Mouse (Mus musculus) small intestine, adult 2 months (tissue): ENCODE measurements around the gene Cwc22.

Experiments
- CTCF ChIP-seq: fragments of 200-500 bp; IDR thresholded peaks from 2 replicates; pipeline ENCODE4 v1.5.1; 2012; ENCODE audit warnings: low read depth, mild to moderate bottlenecking, control low read depth, inconsistent platforms, low read length, moderate library complexity, mixed read lengths; ENCODE audit not compliant: insufficient replicate concordance, insufficient read length; ENCODE audit errors: extremely low read depth
- POLR2A ChIP-seq: fragments of 200-500 bp; IDR thresholded peaks from 2 replicates; pipeline ENCODE4 v1.6.1; 2012; ENCODE audit warnings: low read depth, mild to moderate bottlenecking, control low read depth, inconsistent platforms, low read length, moderate library complexity

GRCm38 (mm10) chr2:77948921-77949320, 2.7 kb upstream of the Cwc22 start:
- TF ChIP-seq CTCF (no peak), POLR2A (no peak)
